Mouse (Mus musculus) kidney, embryonic 14.5 days (tissue): ENCODE measurements at regions not wholly inside any gene's neighbourhood (a gene's known extent, or its start where the extent isn't known, plus 50 kb on each side); places are given as distances from the start of the nearest gene placed in this dataset.
A peak's percentile ranks its signal among the peaks of the same experiment; 100 is the strongest.

Source experiments
- ATAC-seq: fragments of 200-750 bp; cut with Nextera tagmentation; 2 replicates; pipeline ENCODE4 v1.8.0; 2017; ENCODE audit warnings: moderate number of reproducible peaks, mild to moderate bottlenecking, moderate TSS enrichment, moderate library complexity; ENCODE audit not compliant: low FRiP score, low TSS enrichment
- H3K27ac ChIP-seq: fragments of 300-500 bp; sonication (generic); 2 replicates; pipeline ENCODE4 v1.5.1; 2014; ENCODE audit warnings: low read depth, mild to moderate bottlenecking, low read length, moderate library complexity, mixed read lengths
- H3K27me3 ChIP-seq: fragments of 300-500 bp; sonication (generic); 2 replicates; pipeline ENCODE4 v1.6.1; 2014; ENCODE audit warnings: mild to moderate bottlenecking, low read length; ENCODE audit not compliant: control insufficient read depth, insufficient read depth
- H3K36me3 ChIP-seq: fragments of 300-500 bp; sonication (generic); 2 replicates; pipeline ENCODE4 v1.6.1; 2014; ENCODE audit warnings: low read length, mixed read lengths; ENCODE audit not compliant: control insufficient read depth, insufficient read depth
- H3K4me1 ChIP-seq: fragments of 300-500 bp; sonication (generic); 2 replicates; pipeline ENCODE4 v1.6.1; 2014; ENCODE audit warnings: low read length, mixed read lengths; ENCODE audit not compliant: control insufficient read depth, insufficient read depth
- H3K4me2 ChIP-seq: fragments of 300-500 bp; sonication (generic); replicated peaks from 2 replicates; pipeline ENCODE4 v1.6.1; 2014; ENCODE audit warnings: low read depth, mild to moderate bottlenecking, low read length
- H3K4me3 ChIP-seq: fragments of 300-500 bp; sonication (generic); 2 replicates; pipeline ENCODE4 v1.5.1; 2014; ENCODE audit warnings: mild to moderate bottlenecking, low read length
- H3K9ac ChIP-seq: fragments of 300-500 bp; sonication (generic); 2 replicates; pipeline ENCODE4 v1.6.1; 2014; ENCODE audit warnings: low read depth, mild to moderate bottlenecking, low read length, moderate library complexity
- H3K9me3 ChIP-seq: fragments of 300-500 bp; sonication (generic); 2 replicates; pipeline ENCODE4 v1.6.1; 2016; ENCODE audit warnings: low read length; ENCODE audit not compliant: control insufficient read depth
- WGBS: fragments of 180-500 bp; shearing (Covaris S2); extraction: QIAGEN DNeasy Blood & Tissue Kit; methylation state at CpG from one replicate; pipeline ENCODE4 v1.1.7; 2014; 5-methylcytosine and 5-hydroxymethylcytosine counted together

- no peak overlapping the region for H3K4me2 ChIP-seq
- no peaks in the 10 kb centered on the region for H3K27me3 ChIP-seq
- no peak for ATAC-seq
- no peak overlapping the region for H3K9ac ChIP-seq
- no peak overlapping the region for H3K27ac ChIP-seq
- no peaks in the 10 kb centered on the region for H3K4me1 ChIP-seq
- no peak overlapping the region for H3K4me3 ChIP-seq
- H3K9me3 ChIP-seq: no peaks in the 10 kb centered on the region
- WGBS: 95% methylated on average over 9 of the region's 9 CpGs
- no peaks in the 10 kb centered on the region for H3K36me3 ChIP-seq
These were observed 62.9 kb upstream of the Odc1 start for GRCm38 (mm10) chr12:17481687-17482086.

GRCm38 (mm10) chr12:17482196-17482595 lies 62.4 kb upstream of the Odc1 start:
- no peak for ATAC-seq
- 95% methylated on average over 13 of the region's 13 CpGs for WGBS
- Histone ChIP-seq H3K4me3 (no peak overlapping the region), H3K27ac (no peak overlapping the region), H3K9ac (no peak overlapping the region), H3K27me3 (no peaks in the 10 kb centered on the region), H3K9me3 (no peaks in the 10 kb centered on the region), H3K4me2 (no peak overlapping the region), H3K36me3 (no peaks in the 10 kb centered on the region), H3K4me1 (no peaks in the 10 kb centered on the region)

- H3K4me1 ChIP-seq: no peaks in the 10 kb centered on the region
- 77% methylated on average over 9 of the region's 9 CpGs for WGBS
- no peaks in the 10 kb centered on the region for H3K9me3 ChIP-seq
- no peaks in the 10 kb centered on the region for H3K36me3 ChIP-seq
- H3K4me3 ChIP-seq: no peak overlapping the region
- ATAC-seq: no peak
- no peak overlapping the region for H3K4me2 ChIP-seq
- no peaks in the 10 kb centered on the region for H3K27me3 ChIP-seq
- H3K9ac ChIP-seq: no peak overlapping the region
- H3K27ac ChIP-seq: no peak overlapping the region
These were observed 60.1 kb upstream of the Odc1 start for GRCm38 (mm10) chr12:17484448-17484847.

GRCm38 (mm10) chr12:17486062-17486770 lies 58.4 kb upstream of the Odc1 start:
- H3K27ac ChIP-seq: no peak overlapping the region
- ATAC-seq: no peak
- H3K4me3 ChIP-seq: no peak overlapping the region
- H3K9me3 ChIP-seq: no peaks in the 10 kb centered on the region
- no peak overlapping the region for H3K4me2 ChIP-seq
- no peaks in the 10 kb centered on the region for H3K4me1 ChIP-seq
- no peaks in the 10 kb centered on the region for H3K36me3 ChIP-seq
- WGBS: 33% methylated on average over 9 of the region's 9 CpGs
- no peaks in the 10 kb centered on the region for H3K27me3 ChIP-seq
- H3K9ac ChIP-seq: no peak overlapping the region

- 30% methylated on average over 1 of the region's 1 CpGs for WGBS
These were observed 57.3 kb upstream of the Odc1 start for GRCm38 (mm10) chr12:17487336-17487735.

GRCm38 (mm10) chr12:17488203-17488602 lies 56.4 kb upstream of the Odc1 start:
- ATAC-seq: peak; percentile 54; the same call in 1 of the 2 replicates
- H3K27ac ChIP-seq: no peak overlapping the region
- WGBS: 33% methylated on average over 1 of the region's 1 CpGs
- no peaks in the 10 kb centered on the region for H3K4me1 ChIP-seq
- H3K4me3 ChIP-seq: no peak overlapping the region
- H3K9ac ChIP-seq: no peak overlapping the region
- no peak overlapping the region for H3K4me2 ChIP-seq
- no peaks in the 10 kb centered on the region for H3K36me3 ChIP-seq
- H3K27me3 ChIP-seq: no peaks in the 10 kb centered on the region
- H3K9me3 ChIP-seq: no peaks in the 10 kb centered on the region

More at GRCm38 (mm10) chr12:17487336-17487735, 57.3 kb upstream of the Odc1 start:
- H3K9me3 ChIP-seq: no peaks in the 10 kb centered on the region
- ATAC-seq: no peak
- no peaks in the 10 kb centered on the region for H3K4me1 ChIP-seq
- H3K9ac ChIP-seq: no peak overlapping the region
- no peak overlapping the region for H3K27ac ChIP-seq
- H3K4me3 ChIP-seq: no peak overlapping the region
- no peaks in the 10 kb centered on the region for H3K27me3 ChIP-seq
- H3K36me3 ChIP-seq: no peaks in the 10 kb centered on the region
- H3K4me2 ChIP-seq: no peak overlapping the region

GRCm38 (mm10) chr12:17489971-17490370 lies 54.6 kb upstream of the Odc1 start:
- H3K4me1 ChIP-seq: no peaks in the 10 kb centered on the region
- 95% methylated on average over 3 of the region's 3 CpGs for WGBS
- no peak overlapping the region for H3K9ac ChIP-seq

GRCm38 (mm10) chr12:17492574-17492973 lies 52.0 kb upstream of the Odc1 start:
- 61% methylated on average over 4 of the region's 4 CpGs for WGBS
- H3K4me2 ChIP-seq: no peak overlapping the region

More at GRCm38 (mm10) chr12:17489971-17490370, 54.6 kb upstream of the Odc1 start:
- no peak overlapping the region for H3K27ac ChIP-seq
- H3K4me3 ChIP-seq: no peak overlapping the region
- no peak for ATAC-seq
- no peaks in the 10 kb centered on the region for H3K36me3 ChIP-seq
- no peaks in the 10 kb centered on the region for H3K27me3 ChIP-seq
- H3K4me2 ChIP-seq: no peak overlapping the region
- no peaks in the 10 kb centered on the region for H3K9me3 ChIP-seq

GRCm38 (mm10) chr12:17493053-17493452 lies 51.5 kb upstream of the Odc1 start:
- Histone ChIP-seq H3K9me3 (no peaks in the 10 kb centered on the region), H3K4me1 (no peaks in the 10 kb centered on the region; the same call in 1 of the 2 replicates), H3K36me3 (no peaks in the 10 kb centered on the region), H3K27me3 (no peaks in the 10 kb centered on the region), H3K4me3 (no peak overlapping the region), H3K27ac (no peak overlapping the region), H3K9ac (no peak overlapping the region), H3K4me2 (no peak overlapping the region)
- WGBS: 83% methylated on average over 7 of the region's 7 CpGs
- ATAC-seq: no peak

More at GRCm38 (mm10) chr12:17492574-17492973, 52.0 kb upstream of the Odc1 start:
- Histone ChIP-seq H3K27ac (no peak overlapping the region), H3K9me3 (no peaks in the 10 kb centered on the region), H3K36me3 (no peaks in the 10 kb centered on the region), H3K9ac (no peak overlapping the region), H3K4me1 (no peaks in the 10 kb centered on the region; the same call in 1 of the 2 replicates), H3K27me3 (no peaks in the 10 kb centered on the region), H3K4me3 (no peak overlapping the region)
- no peak for ATAC-seq
